Mouse (Mus musculus) cortical plate, adult 2 months (tissue): ENCODE results near the gene St6galnac5.

Source experiments
- CTCF ChIP-seq: fragments of 200-500 bp; IDR thresholded peaks from 2 replicates; pipeline ENCODE4 v1.5.1; 2011; ENCODE audit warnings: mild to moderate bottlenecking, control low read depth, low read length; ENCODE audit not compliant: insufficient read depth; ENCODE audit errors: extremely low read depth
- POLR2A ChIP-seq: fragments of 200-500 bp; IDR thresholded peaks from 2 replicates; pipeline ENCODE4 v1.6.1; 2011; ENCODE audit warnings: mild to moderate bottlenecking, low read length, control low read depth; ENCODE audit not compliant: insufficient read depth; ENCODE audit errors: extremely low read depth

DNA sequence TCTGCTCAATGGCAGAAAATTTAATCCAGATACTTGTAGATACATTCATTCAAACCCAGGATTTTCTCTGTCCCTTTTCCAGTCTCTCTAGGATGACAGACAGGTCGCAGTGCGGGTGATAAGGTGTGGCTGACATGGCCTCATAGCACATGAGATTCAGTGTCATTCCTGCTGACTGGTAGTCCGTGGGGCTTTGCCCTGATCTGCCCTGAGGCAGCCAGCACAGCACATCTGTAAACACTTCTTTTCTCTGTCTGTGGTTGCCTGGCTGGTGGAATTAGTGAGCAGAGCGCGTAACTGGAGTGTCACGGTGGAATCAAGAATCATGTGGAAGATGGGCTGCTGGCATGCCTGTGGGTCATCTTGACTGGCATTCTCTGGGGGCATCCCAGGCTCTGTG lies 212.0 kb downstream of the St6galnac5 start:
- TF ChIP-seq POLR2A (no peak), CTCF (no peak)
